Mouse (Mus musculus) cortical plate, adult 2 months (tissue): ENCODE results near the gene Foxj2.

Source experiments
- CTCF ChIP-seq: fragments of 200-500 bp; IDR thresholded peaks from 2 replicates; pipeline ENCODE4 v1.5.1; 2011; ENCODE audit warnings: mild to moderate bottlenecking, control low read depth, low read length; ENCODE audit not compliant: insufficient read depth; ENCODE audit errors: extremely low read depth
- POLR2A ChIP-seq: fragments of 200-500 bp; IDR thresholded peaks from 2 replicates; pipeline ENCODE4 v1.6.1; 2011; ENCODE audit warnings: mild to moderate bottlenecking, low read length, control low read depth; ENCODE audit not compliant: insufficient read depth; ENCODE audit errors: extremely low read depth

DNA sequence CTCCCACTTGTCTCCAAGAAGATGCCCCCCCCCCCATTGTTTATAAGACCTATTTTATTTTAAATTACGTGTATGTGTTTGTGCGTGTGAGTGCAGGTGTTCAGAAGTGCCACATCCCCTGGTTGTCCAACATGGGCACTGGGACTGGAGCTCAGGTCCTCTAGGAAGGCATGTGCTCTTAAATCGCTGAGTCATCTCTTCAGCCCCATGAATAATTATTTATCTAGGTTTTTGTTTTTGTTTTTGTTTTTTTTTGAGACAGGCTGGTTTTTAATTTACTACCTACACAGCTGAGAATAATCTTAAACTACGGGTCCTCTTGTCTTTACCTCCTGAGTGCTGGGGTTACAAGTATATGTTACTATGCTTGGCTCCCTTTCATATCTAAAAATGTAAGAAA, 6.1 kb upstream of the Foxj2 start:
- no peak for TF ChIP-seq CTCF
- no peak for TF ChIP-seq POLR2A
